Mouse (Mus musculus): ENCODE results near the gene Slc39a11.

- no peak for TF ChIP-seq CTCF (IDR thresholded peaks at IDR 0.05; ENCODE audit: low read depth)
- TF ChIP-seq EP300 (IDR thresholded peaks at IDR 0.05; ENCODE audit: low read depth): no peak
Observed at GRCm38 (mm10) chr11:113265567-113265966, 384.3 kb downstream of the Slc39a11 start.
